Mouse (Mus musculus): ENCODE results near the gene Serpinb6c.
"Not testable (repeated sequence)": the region's sequence is repeated elsewhere in the genome, so short reads cannot be mapped to it uniquely, and the experiment has no call there.

Gene Serpinb6c

DNA sequence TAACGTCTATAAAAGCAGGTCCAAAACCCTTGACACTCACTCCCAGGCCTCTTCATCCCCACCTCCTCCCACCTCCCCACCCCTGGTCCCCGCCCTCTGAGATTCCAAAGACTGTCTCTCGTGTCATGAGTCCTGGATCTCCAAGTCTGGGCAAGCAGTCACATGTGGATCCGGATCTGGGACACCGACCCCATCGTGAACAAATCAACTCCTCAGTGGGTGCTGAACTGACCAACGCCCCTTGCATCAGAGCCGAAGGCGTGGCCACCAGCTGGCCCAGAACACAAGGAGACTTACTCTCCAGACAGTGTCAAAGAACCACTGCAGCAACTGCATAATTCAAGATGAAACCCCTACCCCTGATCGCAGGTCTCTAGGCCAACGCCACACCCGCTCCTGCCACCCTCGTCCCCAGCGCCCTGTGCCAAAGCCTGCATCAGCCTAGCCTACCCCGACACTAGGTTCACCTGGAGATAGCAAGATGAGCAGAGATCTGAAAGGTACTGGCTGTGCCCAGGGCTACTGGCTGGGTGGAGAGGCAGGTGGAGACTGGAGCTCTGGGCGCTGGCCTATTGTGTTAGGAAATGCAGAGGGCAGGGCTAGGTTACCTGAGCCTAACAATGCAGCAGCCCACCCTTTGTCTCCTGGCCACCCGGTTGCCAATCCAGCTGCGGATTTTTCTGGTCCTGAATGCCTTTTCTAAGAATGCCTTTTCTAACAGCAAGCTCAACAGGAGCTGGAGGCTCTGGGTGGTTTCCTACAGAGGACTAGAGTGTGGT lies at the start of gene Serpinb6c:
Gene Serpinb6c, minus strand, starts transcription at position 533 of the 779 bp plus-strand sequence.
- DNase-seq (ENCODE audit: low read depth, low spot score) = peak; percentile 64

DNA sequence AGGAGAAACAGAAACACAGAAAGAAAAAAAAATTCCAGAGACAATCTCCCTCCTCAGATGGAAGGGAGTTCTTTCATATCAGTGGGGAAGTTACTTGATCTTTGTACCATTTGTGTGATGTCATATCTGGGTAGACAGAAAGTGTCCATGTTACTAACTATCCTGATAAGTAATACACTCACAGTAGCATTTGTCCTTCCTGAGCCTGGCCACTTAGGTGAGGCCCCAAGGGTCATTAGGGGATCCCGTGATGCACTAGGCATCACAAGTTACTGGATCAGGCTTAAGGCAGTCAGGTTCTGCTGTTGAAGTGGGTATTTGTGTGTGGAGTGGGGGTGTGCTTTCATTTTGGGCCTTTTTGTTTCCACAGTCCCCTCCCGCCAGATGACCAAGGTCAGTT lies 47.4 kb upstream of the Serpinb6c start:
- no peak for DNase-seq (ENCODE audit: low read depth, low spot score)

DNA sequence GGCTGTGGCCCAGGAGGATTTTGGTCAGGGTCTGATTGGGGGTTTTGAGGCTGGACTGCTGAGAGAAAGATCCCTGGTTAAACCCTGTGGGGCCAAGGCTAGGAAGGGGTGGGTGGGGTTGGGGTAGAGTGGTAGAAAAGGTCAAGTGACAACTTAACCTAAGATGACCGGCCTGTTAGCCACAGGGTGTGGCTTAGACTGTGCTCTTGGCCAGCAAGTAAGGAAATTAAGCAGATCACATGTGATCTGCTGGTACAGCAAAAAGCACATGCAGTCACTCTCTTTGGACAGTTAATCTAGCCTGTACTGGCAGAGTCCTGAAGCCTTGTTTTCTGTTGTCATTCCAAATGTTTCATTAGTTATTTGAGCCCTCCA lies 46.6 kb upstream of the Serpinb6c start:
- DNase-seq (ENCODE audit: low read depth, low spot score) = no peak

DNA sequence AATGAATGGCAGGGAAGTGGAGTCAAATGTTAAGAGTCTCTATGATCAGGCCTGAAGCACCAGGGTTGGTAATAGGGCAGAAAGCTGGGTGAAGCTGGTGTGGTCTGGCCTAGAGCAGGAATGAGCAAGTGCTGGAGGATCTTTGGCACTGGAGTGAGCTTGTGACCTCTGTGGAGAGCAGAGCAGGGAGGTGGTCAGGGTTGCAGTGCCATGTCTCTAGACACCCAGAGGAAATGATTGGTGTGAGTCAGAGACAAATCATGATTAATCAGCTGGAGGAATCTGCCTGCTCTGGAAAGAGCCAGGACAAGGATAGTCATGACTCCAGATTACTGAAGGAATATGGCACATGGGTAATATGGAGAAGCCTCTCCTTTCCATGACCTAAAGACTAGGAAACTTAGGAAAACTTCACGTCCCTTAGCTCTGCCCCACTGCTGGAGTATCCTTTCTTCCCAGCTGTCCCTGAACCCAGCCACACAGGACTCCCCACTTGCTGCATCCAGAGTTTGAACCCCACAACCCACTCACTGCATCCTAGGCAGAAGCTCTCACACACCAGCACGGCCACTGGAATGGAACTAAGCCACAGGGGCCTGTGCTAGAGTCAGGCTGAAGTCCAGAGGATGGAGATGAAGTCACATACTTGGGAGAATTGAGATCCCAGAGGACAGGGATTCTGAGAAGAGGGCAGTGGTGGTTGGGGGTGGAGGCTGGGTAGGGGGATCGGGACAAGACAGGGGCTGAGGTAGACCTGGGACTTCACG lies 46.0 kb upstream of the Serpinb6c start:
- no peak for DNase-seq (ENCODE audit: low read depth, low spot score)

GRCm38 (mm10) chr13:33942212-33942779 lies 36.8 kb upstream of the Serpinb6c start:
- peak; percentile 63 for DNase-seq (ENCODE audit: low read depth, low spot score)

- no peak for DNase-seq (ENCODE audit: low read depth, low spot score)
Observed at GRCm38 (mm10) chr13:33941288-33941808, 35.8 kb upstream of the Serpinb6c start.

GRCm38 (mm10) chr13:33937587-33937986 lies 32.1 kb upstream of the Serpinb6c start:
- DNase-seq (ENCODE audit: low read depth, low spot score) = not testable (repeated sequence)

DNA sequence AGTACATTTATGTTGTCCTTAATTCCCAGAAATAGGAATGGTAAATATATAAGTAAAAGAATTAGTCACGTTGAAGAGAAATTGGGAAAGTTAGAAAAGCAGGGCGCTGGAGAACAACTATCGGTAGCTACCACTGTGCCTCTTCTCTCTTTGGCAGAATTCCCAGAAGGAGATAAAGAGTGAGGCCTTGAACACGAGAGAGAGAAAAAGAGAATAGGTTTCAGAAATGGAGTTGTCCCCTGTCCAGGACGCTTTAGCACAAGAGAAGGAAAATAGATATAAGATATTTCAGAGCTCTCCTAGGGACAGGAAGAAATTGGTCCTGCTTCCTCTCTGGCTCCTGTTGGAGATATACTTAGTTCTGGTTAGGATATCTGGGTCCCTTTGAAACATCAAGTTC lies 31.6 kb upstream of the Serpinb6c start:
- DNase-seq (ENCODE audit: low read depth, low spot score) = no peak

DNA sequence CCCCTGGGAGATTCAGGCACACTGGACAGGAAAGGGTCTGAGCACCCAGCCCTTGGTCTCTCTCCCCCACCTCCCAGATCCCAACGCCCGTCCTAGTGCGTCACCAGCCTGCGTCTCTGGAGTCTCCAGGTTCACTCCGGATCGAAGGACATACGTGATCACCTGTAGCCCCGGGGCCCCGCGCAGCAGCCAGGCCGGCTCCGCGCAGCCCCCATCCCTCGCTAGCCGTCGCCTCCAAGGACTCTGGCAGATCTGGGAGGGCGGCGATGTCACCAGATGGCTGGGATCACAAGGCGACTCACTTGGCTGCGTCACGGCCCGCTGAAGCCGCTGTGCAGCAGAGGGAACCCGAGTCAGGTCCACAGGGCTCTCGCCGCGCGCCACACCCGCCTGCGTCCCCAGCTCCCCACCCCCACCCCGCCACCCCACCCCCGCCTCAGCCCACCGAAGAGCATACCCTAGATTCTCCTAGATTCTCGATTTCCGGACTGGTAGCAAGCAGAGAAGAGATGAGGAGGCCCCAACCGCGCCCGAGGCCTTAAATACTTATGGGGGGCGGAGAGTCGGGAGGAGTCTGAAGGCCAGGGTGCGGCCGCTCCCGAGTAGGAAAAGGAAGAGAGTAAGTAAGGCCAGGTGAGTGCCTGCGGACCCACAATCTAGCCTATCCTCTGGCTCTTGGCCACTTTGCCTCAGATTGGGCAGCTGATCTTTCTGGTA lies 30.1 kb upstream of the Serpinb6c start:
- DNase-seq (ENCODE audit: low read depth, low spot score) = peak; percentile 90

- peak; percentile 10 for DNase-seq (ENCODE audit: low read depth, low spot score)
Observed at GRCm38 (mm10) chr13:33934743-33935142, 29.2 kb upstream of the Serpinb6c start.

DNA sequence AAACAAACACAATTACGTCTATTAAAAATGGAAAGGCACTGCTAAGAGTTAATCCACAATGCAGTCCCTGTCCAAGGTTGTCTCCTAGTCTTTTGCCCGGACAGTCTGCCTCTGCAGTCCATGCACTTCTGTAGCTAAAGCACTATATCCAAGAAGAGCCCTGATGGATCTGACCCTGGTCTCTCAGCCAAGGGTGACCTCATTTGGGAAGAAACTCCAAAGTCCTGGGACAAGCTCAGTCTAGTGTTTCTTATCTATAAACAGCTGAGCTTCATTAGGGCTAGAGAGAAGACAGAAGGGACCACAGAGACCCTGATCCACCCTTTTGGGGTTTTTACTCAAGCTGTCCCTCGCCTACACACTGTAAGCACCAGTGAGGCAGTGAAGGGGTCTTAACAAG lies 25.4 kb upstream of the Serpinb6c start:
- DNase-seq (ENCODE audit: low read depth, low spot score) = no peak

GRCm38 (mm10) chr13:33930281-33930680 lies 24.8 kb upstream of the Serpinb6c start:
- DNase-seq (ENCODE audit: low read depth, low spot score) = no peak

GRCm38 (mm10) chr13:33921699-33922098 lies 16.2 kb upstream of the Serpinb6c start:
- DNase-seq (ENCODE audit: low read depth, low spot score) = peak; percentile 35

DNA sequence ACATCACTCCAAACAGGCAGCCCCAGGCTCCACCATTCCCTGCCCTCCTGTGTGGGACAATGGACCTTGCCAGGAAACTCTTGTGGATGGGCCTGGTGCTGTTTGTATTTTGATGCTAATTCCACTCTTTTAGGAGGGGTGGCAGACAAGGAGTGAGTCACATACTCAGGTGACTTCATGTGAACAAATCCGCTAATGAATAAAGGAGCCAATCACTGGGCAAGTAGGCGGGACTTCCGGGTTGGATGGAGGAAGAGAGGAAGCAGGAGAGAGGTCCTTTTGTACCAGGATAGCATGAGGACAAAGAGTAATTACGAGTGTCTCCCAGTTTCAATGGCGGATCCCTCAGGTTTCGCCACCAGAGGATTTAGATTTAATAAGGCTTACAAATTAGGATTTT lies 15.5 kb upstream of the Serpinb6c start:
- DNase-seq (ENCODE audit: low read depth, low spot score) = peak; percentile 99

GRCm38 (mm10) chr13:33906821-33907220 lies 1.3 kb upstream of the Serpinb6c start:
- DNase-seq (ENCODE audit: low read depth, low spot score) = no peak

- no peak for DNase-seq (ENCODE audit: low read depth, low spot score)
Observed at GRCm38 (mm10) chr13:33903290-33903689, 2.2 kb downstream of the Serpinb6c start.

- peak; percentile 60 for DNase-seq (ENCODE audit: low read depth, low spot score)
Observed at GRCm38 (mm10) chr13:33894207-33894606, 11.3 kb downstream of the Serpinb6c start.

GRCm38 (mm10) chr13:33843308-33843707 lies 62.2 kb downstream of the Serpinb6c start, which contains the start of gene Serpinb6e:
Gene Serpinb6e, minus strand, starts transcription at chr13:33843408.
- DNase-seq (ENCODE audit: low read depth, low spot score) = no peak

DNA sequence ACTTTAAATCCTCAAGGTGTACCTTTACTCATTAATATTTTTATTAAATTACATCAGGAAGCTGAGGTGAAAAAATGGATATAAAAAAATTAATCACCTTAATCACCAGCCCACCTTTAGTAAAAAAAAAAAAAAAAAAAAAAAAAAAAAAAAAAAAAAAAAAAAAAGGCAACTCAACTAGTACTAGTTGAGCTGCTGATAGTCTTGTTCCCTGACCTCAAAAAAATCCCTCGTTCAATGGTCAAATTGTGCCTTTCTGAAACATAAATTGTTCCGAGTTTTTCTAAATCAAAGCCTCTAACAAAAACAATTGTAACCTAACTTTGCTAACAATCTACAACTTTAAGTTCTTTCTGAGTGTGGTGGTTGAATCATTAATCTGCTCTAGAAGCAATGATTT lies 74.8 kb downstream of the Serpinb6c start:
- DNase-seq (ENCODE audit: low read depth, low spot score) = no peak
